Mouse (Mus musculus) spleen, adult 2 months (tissue): Measurements from ENCODE around the gene Nedd4. TPM values are rescaled to one million over a fixed set of nuclear protein-coding genes. Genes with fewer than 3 reads are reported as not detected.

ENCODE experiments used
- DNase-seq, 2 experiments: peaks; one replicate each; pipeline versions ENCODE4 v3.0.0 to v3.0.0-alpha.2; 2012 to 2021; ENCODE audit warnings: low spot score in 2 of 2, low read depth in 1 of 2
- H3K27ac ChIP-seq: fragments of 200-500 bp; 2 replicates; pipeline ENCODE4 v1.5.1; 2012; ENCODE audit warnings: low read length, inconsistent platforms; ENCODE audit not compliant: insufficient read depth
- H3K27me3 ChIP-seq: fragments of 200-500 bp; 2 replicates; pipeline ENCODE4 v1.6.1; 2012; ENCODE audit warnings: mild to moderate bottlenecking, moderate library complexity, low read length, inconsistent platforms; ENCODE audit not compliant: control insufficient read depth, insufficient read depth
- H3K36me3 ChIP-seq: fragments of 200-500 bp; 2 replicates; pipeline ENCODE4 v1.6.1; 2012; ENCODE audit warnings: mild to moderate bottlenecking, low read length, inconsistent platforms; ENCODE audit not compliant: control insufficient read depth, insufficient read depth
- H3K4me1 ChIP-seq: fragments of 200-500 bp; 2 replicates; pipeline ENCODE4 v1.6.1; 2011; ENCODE audit warnings: inconsistent platforms; ENCODE audit not compliant: control insufficient read depth, insufficient read depth, insufficient read length
- H3K4me3 ChIP-seq: fragments of 200-500 bp; 2 replicates; pipeline ENCODE4 v1.5.1; 2011; ENCODE audit warnings: mild to moderate bottlenecking, inconsistent platforms; ENCODE audit not compliant: insufficient read depth, insufficient read length; ENCODE audit errors: extremely low read depth
- CTCF ChIP-seq: fragments of 200-500 bp; IDR thresholded peaks from 2 replicates; pipeline ENCODE4 v1.5.1; 2011; ENCODE audit warnings: mild to moderate bottlenecking, inconsistent platforms; ENCODE audit not compliant: insufficient read depth, insufficient read length, insufficient replicate concordance; ENCODE audit errors: extremely low read depth
- POLR2A ChIP-seq: fragments of 200-500 bp; IDR thresholded peaks from 2 replicates; pipeline ENCODE4 v1.6.1; 2011; ENCODE audit warnings: low read depth, low read length, inconsistent platforms
- WGBS: fragments of 180-500 bp; shearing (Covaris S2); methylation state at CpG from one replicate; pipeline ENCODE4 v1.1.7; 2018; 5-methylcytosine and 5-hydroxymethylcytosine counted together
- polyA plus RNA-seq: library from polyadenylated mRNA; depleted of rRNA; stranded (reverse); fragments of >200 nt; gene quantifications from 2 replicates; pipeline ENCODE4 v1.2.3, GENCODE M21; 2012

Gene Nedd4
- polyA plus RNA-seq, 1 experiment = 30.6 TPM

DNA sequence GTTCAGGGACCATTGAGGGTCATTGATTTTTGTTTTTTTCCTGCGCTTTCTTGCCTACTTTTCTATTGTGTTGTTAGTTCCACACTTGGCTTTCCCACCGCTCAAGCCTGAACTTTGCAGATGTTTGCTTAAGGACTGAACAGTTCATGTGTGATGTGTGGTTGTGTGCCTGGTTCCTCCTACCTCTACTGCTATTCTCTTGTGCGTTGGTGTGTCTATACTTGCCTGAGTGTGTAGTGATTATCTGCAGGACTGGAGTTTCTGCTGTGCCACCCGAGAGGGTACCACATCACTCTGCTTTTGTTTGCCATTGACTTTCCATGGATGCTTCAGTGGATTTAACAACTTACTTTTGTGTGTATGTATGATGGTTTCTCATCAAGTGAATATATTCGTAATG lies 46.5 kb downstream of the Nedd4 start:
- peaks cover 8% of the 10 kb centered on the region; the same call in 1 of the 2 replicates for H3K36me3 ChIP-seq
- no peak for TF ChIP-seq CTCF
- TF ChIP-seq POLR2A = no peak
- H3K27me3 ChIP-seq = no peaks in the 10 kb centered on the region

DNA sequence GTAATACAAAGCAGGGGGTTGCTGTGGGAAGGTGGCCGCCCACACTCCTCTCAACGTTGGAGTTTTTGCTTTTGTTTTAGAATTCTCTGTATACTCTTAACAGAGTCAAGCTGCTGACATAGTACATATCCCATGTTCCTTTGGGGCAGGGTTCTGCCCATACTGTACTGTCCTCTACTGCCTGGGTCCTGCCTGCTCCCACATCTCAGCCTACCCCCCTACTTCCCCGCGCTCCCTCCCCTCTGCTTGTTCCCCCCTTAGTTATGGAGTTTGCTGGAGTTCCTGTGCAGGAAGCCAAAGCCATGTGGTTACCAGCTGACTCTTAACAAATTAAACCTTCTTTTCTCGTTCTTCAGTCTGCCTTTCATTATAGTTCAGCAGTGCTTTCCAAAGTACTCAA lies 47.9 kb downstream of the Nedd4 start:
- H3K4me3 ChIP-seq = no peak overlapping the region
- no peaks in the 10 kb centered on the region for H3K27me3 ChIP-seq
- peaks cover 11% of the 10 kb centered on the region for H3K36me3 ChIP-seq
- H3K27ac ChIP-seq = no peak overlapping the region
- no peak for TF ChIP-seq CTCF
- TF ChIP-seq POLR2A = no peak
- DNase-seq = no peak
- H3K4me1 ChIP-seq = no peaks in the 10 kb centered on the region
- 79% methylated on average over 5 of the region's 5 CpGs for WGBS

More for the DNA sequence above, 46.5 kb downstream of the Nedd4 start:
- 93% methylated on average over 5 of the region's 5 CpGs for WGBS
- Histone ChIP-seq H3K27ac (no peak overlapping the region), H3K4me3 (no peak overlapping the region), H3K4me1 (no peaks in the 10 kb centered on the region)
- DNase-seq = no peak

DNA sequence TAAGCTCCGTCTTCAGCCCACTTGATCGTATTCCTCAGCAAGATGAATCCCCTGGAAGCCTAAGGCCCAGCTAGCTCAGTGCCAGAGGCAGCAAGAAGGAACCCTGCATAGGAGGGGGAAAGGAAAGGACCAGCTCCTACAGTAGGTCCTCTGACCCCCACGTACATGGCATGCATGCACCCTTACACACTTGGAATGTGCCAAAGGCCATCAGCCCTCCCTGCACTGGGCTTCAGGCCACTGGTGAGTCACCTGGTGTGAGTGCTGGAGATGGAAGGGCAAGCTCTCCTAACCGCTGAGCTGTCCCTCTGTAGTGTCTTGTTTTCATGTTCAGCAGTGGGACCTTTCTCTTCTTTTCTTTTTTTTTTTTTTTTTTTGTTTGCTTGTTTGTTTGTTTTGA lies 52.8 kb downstream of the Nedd4 start:
- WGBS = 93% methylated on average over 4 of the region's 4 CpGs
- H3K27ac ChIP-seq = no peak overlapping the region
- no peaks in the 10 kb centered on the region for H3K27me3 ChIP-seq
- DNase-seq = no peak
- peaks cover 16% of the 10 kb centered on the region for H3K36me3 ChIP-seq
- TF ChIP-seq CTCF (no peak), POLR2A (no peak)
- H3K4me1 ChIP-seq = no peaks in the 10 kb centered on the region
- no peak overlapping the region for H3K4me3 ChIP-seq

DNA sequence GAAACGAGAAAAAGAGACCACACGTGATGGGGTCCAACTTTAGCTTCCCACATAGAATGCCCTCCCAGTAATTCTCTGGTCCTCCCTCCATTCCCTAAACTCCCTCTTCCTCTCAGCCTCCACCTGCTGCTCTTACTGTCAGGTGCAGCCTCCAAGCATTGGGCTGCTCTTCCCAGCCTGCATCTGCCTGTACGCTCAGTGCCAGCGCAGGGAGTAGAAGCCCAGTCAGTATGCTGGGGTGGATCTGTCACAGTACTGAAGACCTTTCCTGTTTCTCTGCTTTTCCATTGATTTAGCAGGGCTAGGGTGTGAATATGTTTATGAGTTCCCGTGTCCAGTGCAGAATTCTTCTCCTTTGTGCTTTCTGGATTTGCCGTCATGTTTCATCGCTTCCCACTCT lies 54.1 kb downstream of the Nedd4 start:
- TF ChIP-seq CTCF (no peak), POLR2A (no peak)
- Histone ChIP-seq H3K27me3 (no peaks in the 10 kb centered on the region), H3K4me1 (no peaks in the 10 kb centered on the region), H3K36me3 (peaks cover 15% of the 10 kb centered on the region), H3K4me3 (no peak overlapping the region), H3K27ac (no peak overlapping the region)
- 97% methylated on average over 7 of the region's 7 CpGs for WGBS
- no peak for DNase-seq

DNA sequence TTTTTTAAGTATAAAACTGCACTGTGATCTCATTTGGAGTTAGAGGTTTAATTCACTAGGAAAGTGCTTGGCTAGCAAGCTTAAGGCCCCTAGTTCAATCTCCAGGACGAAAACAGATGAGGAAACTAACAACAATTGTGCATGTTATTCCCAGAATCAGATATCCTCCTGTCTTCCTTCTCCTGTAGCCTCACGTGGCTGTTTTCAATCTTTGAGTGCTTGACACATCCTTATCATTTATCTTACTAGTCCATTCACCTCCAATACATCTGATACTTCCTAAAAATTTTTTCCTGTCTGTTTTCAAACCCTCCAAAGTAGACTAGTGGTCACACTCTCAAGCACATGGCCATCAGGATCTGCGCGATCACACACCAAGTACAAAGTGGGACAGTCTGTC lies 57.0 kb downstream of the Nedd4 start:
- no peaks in the 10 kb centered on the region for H3K4me1 ChIP-seq
- WGBS = 87% methylated on average over 4 of the region's 4 CpGs
- H3K27ac ChIP-seq = no peak overlapping the region
- H3K27me3 ChIP-seq = no peaks in the 10 kb centered on the region
- no peak for DNase-seq
- TF ChIP-seq CTCF (no peak), POLR2A (no peak)
- peaks cover 19% of the 10 kb centered on the region for H3K36me3 ChIP-seq
- no peak overlapping the region for H3K4me3 ChIP-seq

DNA sequence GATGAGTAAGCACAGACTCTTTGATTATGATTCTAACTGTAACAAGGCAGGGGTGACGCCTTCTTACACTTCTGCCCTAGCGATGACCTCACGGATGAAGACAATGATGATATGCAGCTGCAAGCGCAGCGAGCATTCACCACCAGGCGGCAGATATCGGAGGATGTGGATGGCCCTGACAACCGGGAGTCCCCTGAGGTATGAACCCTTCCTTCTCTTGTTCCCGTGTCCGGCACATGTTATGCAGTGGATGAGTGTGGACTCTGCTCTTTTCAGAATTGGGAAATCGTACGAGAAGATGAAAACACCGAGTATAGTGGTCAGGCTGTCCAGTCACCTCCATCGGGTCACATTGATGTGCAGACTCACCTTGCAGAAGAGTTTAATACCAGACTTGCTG lies 59.1 kb downstream of the Nedd4 start:
- TF ChIP-seq POLR2A (no peak), CTCF (no peak)
- H3K27ac ChIP-seq = no peak overlapping the region
- peaks cover 22% of the 10 kb centered on the region for H3K36me3 ChIP-seq
- no peaks in the 10 kb centered on the region for H3K27me3 ChIP-seq
- no peaks in the 10 kb centered on the region for H3K4me1 ChIP-seq
- DNase-seq = no peak
- no peak overlapping the region for H3K4me3 ChIP-seq
- WGBS = 92% methylated on average over 14 of the region's 14 CpGs

DNA sequence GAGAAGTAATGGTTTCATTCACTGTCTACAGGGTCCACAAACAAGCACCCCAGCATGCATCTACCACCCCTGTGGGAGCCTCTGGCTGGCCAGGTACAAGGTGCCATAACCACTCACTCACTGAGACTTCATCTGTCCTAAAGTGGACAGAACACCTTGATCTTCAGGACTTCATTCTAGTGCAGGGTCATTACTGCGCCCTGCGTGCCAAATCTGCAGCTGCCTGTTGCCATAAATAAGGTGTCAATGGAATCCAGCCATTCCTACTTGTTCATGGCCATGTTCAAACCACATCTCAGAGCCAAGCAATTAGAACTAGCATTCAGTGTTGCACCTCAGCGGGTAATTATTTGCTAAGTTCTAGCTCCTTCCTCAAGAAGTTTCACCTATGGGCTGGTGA lies 60.5 kb downstream of the Nedd4 start:
- H3K27ac ChIP-seq = no peak overlapping the region
- no peak overlapping the region for H3K4me3 ChIP-seq
- H3K4me1 ChIP-seq = no peaks in the 10 kb centered on the region
- no peak for TF ChIP-seq CTCF
- TF ChIP-seq POLR2A = no peak
- DNase-seq = no peak
- H3K36me3 ChIP-seq = peaks cover 21% of the 10 kb centered on the region
- H3K27me3 ChIP-seq = no peaks in the 10 kb centered on the region
- WGBS = 95% methylated on average over 3 of the region's 3 CpGs
